Mouse (Mus musculus) ES-Bruce4 (cell line): ENCODE data around the gene Terf2. TPM values are rescaled to one million over a fixed set of nuclear protein-coding genes. Genes with fewer than 3 reads are reported as not detected.

Source experiments
- H3K27ac ChIP-seq: 2 replicates; pipeline ENCODE4 v1.5.1; 2012; ENCODE audit warnings: low read length, inconsistent platforms; ENCODE audit not compliant: insufficient read depth
- H3K27me3 ChIP-seq: 2 replicates; pipeline ENCODE4 v1.6.1; 2012; ENCODE audit warnings: mild to moderate bottlenecking, low read length, inconsistent platforms; ENCODE audit not compliant: control insufficient read depth, poor library complexity, insufficient read depth, severe bottlenecking
- H3K36me3 ChIP-seq: 2 replicates; pipeline ENCODE4 v1.6.1; 2012; ENCODE audit warnings: inconsistent platforms, mild to moderate bottlenecking, low read length, moderate library complexity; ENCODE audit not compliant: control insufficient read depth, poor library complexity, insufficient read depth, severe bottlenecking
- H3K4me1 ChIP-seq: one replicate; pipeline ENCODE4 v1.8.1; 2011; ENCODE audit warnings: low read length; ENCODE audit not compliant: control insufficient read depth, insufficient read depth
- H3K4me3 ChIP-seq: 2 replicates; pipeline ENCODE4 v1.5.1; 2011; ENCODE audit warnings: low read depth, mild to moderate bottlenecking, low read length
- H3K9ac ChIP-seq: 2 replicates; pipeline ENCODE4 v1.6.1; 2012; ENCODE audit warnings: low read depth, mild to moderate bottlenecking, inconsistent platforms; ENCODE audit not compliant: poor library complexity, severe bottlenecking
- H3K9me3 ChIP-seq: replicated peaks from 2 replicates; pipeline ENCODE4 v1.6.1; 2012; ENCODE audit warnings: mild to moderate bottlenecking, low read length, inconsistent platforms; ENCODE audit not compliant: control insufficient read depth, poor library complexity, insufficient read depth, severe bottlenecking
- CTCF ChIP-seq: IDR thresholded peaks from one replicate; pipeline ENCODE4 v1.8.1; 2011; ENCODE audit warnings: low read depth, low read length
- EP300 ChIP-seq: IDR thresholded peaks from 2 replicates; pipeline ENCODE4 v1.6.1; 2011; ENCODE audit warnings: low read depth, low read length; ENCODE audit not compliant: insufficient read depth
- POLR2A ChIP-seq: IDR thresholded peaks from one replicate; pipeline ENCODE4 v1.8.1; 2011; ENCODE audit warnings: low read length; ENCODE audit not compliant: insufficient read depth
- polyA plus RNA-seq: library from polyadenylated mRNA; stranded (reverse); fragments of >200 nt; gene quantifications from 2 replicates; pipeline ENCODE4 v1.2.4, GENCODE M21; 2011; ENCODE audit warnings: low read depth; ENCODE audit not compliant: missing spikeins, insufficient read depth, insufficient read length

Terf2 gene
- polyA plus RNA-seq, 1 experiment = 48.6 TPM

DNA sequence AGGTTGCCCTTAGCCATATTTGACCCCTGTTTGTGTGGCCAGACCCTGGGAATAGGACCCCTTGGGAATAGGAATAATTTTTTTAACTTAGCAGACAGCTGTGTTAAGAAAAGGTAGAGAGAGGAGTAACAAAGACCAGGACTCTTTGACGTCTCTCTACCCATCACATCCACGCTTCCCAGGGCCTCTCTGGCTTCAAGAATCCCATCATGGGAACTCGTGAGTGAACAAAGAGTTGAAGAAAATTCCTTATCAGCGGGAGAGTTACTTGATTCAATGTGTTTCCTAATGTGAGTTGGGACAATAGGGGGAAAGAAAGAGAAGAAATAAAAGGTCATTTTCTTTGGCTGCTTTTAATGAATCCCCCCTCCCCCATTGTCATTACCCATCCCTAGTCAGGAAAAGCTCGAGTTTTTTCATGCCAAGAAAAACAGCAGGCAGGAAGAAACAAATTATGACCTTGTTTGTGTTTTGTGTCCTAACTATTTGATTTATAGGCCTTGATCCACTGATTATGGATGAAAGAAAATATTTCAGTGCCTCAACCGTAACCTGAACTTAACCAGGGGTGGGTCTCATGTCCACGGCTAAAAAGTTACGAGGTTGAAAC lies 39.8 kb upstream of the Terf2 start:
- Histone ChIP-seq H3K27ac (peak overlapping the region; percentile 53), H3K9ac (peak overlapping the region; percentile 30; the same call in 1 of the 2 replicates), H3K4me3 (no peak overlapping the region), H3K27me3 (no peaks in the 10 kb centered on the region), H3K36me3 (no peaks in the 10 kb centered on the region), H3K9me3 (no peaks in the 10 kb centered on the region), H3K4me1 (peaks cover 3% of the 10 kb centered on the region)
- TF ChIP-seq POLR2A = no peak
- no peak for TF ChIP-seq EP300
- TF ChIP-seq CTCF = no peak

DNA sequence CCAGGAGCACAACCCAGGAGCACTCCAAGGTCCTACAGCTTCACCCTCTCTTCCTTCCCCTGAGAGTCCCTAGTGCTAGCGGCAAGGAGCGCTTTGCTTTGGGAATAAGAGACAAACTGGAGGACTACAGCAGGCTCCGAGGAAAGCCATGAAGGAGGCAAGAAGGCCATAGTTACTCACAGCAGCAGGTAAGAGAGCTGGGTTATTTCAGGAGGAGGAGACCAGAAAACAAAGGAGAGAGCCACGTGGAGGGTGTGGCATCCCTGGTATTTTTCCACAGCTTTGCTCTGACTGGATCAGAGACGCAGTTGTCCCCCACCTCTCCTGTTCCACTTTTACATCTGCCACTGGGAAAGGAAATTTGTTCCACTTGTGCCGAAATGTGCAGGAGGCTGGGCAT lies 37.5 kb upstream of the Terf2 start:
- TF ChIP-seq CTCF = no peak
- peak; percentile 41; the same call in 1 of the 2 replicates for TF ChIP-seq EP300
- TF ChIP-seq POLR2A = peak; percentile 14
- Histone ChIP-seq H3K27me3 (no peaks in the 10 kb centered on the region), H3K9me3 (no peaks in the 10 kb centered on the region), H3K9ac (peak overlapping the region; percentile 75), H3K36me3 (no peaks in the 10 kb centered on the region), H3K4me3 (peak overlapping the region; percentile 43), H3K4me1 (peaks cover 3% of the 10 kb centered on the region), H3K27ac (peak overlapping the region; percentile 81)

DNA sequence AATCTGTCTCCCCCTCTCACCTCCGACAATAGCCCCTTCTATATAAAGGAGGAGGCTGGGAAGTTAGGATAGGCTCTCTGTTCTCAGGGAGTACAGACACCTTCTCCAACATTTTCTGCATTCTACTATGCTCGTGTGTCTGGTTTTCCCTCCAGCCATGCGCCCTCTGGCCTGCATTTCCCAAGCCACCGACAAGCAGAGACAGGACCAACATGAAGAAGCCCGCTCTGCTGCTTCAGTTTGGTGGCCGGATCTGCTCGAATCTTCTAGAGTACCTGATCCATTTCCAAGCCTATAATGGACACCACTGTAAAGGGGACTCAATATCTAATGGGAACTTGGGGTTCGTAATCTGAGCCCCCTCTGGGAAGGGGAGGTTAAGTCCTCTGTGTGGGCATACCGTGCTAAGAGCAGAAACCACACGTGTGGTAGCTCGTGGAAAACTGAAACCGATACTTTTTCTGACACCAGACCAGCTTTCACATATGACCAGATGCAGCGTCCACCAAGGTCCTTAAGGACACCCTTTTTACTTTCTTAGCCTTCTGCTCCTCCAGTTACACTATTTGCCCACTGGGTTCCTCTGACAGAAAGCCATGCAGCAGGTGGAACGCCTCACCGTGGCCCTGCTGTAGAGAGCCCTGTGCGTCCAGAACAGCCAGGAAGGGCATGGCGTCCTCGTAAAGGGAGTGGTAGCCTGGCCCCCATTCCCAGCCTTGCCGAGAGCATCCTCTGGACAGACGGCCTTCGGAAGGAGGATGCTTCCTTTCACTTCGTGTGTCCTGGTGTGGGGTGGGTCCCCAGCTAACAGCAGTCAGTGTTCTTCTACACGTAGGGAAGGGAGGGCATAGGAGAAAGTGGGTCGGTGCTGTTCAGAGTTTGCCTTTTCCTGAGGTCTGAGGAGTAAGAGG lies 36.5 kb upstream of the Terf2 start:
- peak overlapping the region; percentile 37 for H3K4me3 ChIP-seq
- TF ChIP-seq POLR2A (no peak), CTCF (no peak), EP300 (no peak)
- peaks cover 3% of the 10 kb centered on the region for H3K4me1 ChIP-seq
- H3K27me3 ChIP-seq = no peaks in the 10 kb centered on the region
- peak overlapping the region; percentile 81 for H3K27ac ChIP-seq
- no peaks in the 10 kb centered on the region for H3K9me3 ChIP-seq
- peak overlapping the region; percentile 75 for H3K9ac ChIP-seq
- H3K36me3 ChIP-seq = no peaks in the 10 kb centered on the region

DNA sequence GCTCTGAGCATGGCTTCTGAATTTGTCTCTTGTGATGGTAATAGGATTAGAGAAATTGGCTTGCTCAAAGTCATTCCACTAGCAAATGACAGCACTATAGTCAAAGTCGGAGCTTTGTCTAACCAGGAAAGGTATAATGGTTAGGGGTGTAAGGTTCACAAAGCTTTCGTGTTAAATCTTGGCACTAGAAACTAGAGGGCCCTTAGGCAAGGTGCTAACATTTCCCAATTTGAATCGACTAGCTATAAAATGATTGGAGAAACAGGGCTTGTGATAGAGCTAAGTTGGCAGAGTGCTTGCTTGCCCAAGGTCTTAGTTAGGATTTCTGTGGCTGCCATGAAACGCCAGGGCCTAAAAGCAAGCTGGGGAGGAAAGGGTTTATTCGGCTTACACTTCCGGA lies 33.7 kb upstream of the Terf2 start:
- no peak overlapping the region for H3K4me3 ChIP-seq
- no peaks in the 10 kb centered on the region for H3K9me3 ChIP-seq
- TF ChIP-seq CTCF = no peak
- no peak for TF ChIP-seq POLR2A
- TF ChIP-seq EP300 = no peak
- H3K36me3 ChIP-seq = no peaks in the 10 kb centered on the region
- peaks cover 3% of the 10 kb centered on the region for H3K4me1 ChIP-seq
- 0 out of 2 replicates have a peak overlapping the region, but pooled peaks have one; percentile 9 for H3K9ac ChIP-seq
- H3K27ac ChIP-seq = no peak overlapping the region
- no peaks in the 10 kb centered on the region for H3K27me3 ChIP-seq

- H3K4me1 ChIP-seq = peaks cover under 1% of the 10 kb centered on the region
- no peaks in the 10 kb centered on the region for H3K9me3 ChIP-seq
- TF ChIP-seq EP300 = no peak
- TF ChIP-seq POLR2A = no peak
- no peak for TF ChIP-seq CTCF
- H3K36me3 ChIP-seq = no peaks in the 10 kb centered on the region
- no peak overlapping the region for H3K27ac ChIP-seq
- no peak overlapping the region for H3K9ac ChIP-seq
- no peak overlapping the region for H3K4me3 ChIP-seq
- H3K27me3 ChIP-seq = no peaks in the 10 kb centered on the region
These were observed 33.1 kb upstream of the Terf2 start for GRCm38 (mm10) chr8:107129171-107130025.

DNA sequence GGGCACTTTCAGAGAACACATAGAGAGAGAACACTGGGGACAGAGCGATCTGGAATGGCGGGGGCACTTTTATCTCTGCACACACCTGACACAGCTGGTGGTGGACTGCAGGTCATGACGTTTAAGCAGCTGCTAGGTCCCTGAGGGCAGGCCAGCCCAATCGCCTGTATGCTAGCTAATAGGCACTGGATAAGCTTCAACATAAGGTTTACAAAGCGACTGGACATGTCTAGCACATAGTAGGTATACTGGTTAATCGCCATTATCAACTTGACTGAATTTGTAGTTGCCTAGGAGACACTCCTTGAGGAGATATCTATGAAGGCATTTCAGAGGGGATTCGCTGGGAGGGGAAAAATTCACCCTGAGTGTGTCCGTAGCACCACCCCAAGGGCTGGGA lies 28.0 kb upstream of the Terf2 start:
- TF ChIP-seq CTCF = no peak
- Histone ChIP-seq H3K4me3 (no peak overlapping the region), H3K36me3 (no peaks in the 10 kb centered on the region), H3K9me3 (no peaks in the 10 kb centered on the region), H3K27me3 (no peaks in the 10 kb centered on the region), H3K9ac (0 out of 2 replicates have a peak overlapping the region, but pooled peaks have one; percentile 16), H3K4me1 (peaks cover 4% of the 10 kb centered on the region), H3K27ac (no peak overlapping the region)
